Mouse (Mus musculus): ENCODE data around the gene Mtch1.
"Not testable (repeated sequence)": the region's sequence is repeated elsewhere in the genome, so short reads cannot be mapped to it uniquely, and the experiment has no call there.

Mtch1 gene

DNA sequence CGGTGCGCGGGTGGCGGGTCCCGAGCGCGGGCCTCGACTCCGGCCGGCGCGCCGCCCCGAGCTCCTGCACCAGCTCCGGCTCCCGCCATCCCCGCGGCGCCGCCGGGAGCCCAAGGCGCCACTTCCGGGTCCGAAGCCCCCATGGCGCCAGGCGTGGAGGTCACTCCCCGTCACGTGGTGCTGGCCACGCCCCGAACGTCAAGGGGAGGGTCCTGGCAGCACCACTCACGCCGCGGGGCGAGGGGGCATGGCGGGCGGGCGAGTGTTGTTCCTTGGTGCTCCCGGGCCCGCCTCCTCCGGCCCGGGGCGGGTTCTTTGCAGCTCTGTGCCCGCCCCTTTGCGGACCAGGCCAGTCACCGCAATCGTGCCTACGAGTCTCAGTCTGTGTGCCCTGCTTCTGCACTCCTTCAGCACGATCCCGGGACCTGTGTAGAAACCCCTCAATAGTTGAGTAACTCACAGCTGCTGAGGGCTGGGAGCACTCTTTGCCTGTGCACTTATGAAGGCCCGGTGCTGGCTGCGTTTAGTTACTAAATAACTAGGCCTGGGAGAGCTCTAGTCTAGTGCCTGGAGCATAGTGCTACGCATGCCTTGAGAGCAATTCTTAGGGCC is at the start of gene Mtch1:
Mtch1 (minus strand) TSS at position 290 of the 612 bp plus-strand sequence.
- DNase-seq (ENCODE audit: low read depth, low spot score) = peak; percentile 98
- Histone ChIP-seq H3K36me3 (ENCODE audit: control insufficient read depth, insufficient read depth, low read length, poor library complexity, severe bottlenecking) (peaks cover 2% of the 10 kb centered on the region), H3K27me3 (ENCODE audit: control insufficient read depth, insufficient read depth, low read length, poor library complexity, severe bottlenecking) (no peaks in the 10 kb centered on the region)

DNA sequence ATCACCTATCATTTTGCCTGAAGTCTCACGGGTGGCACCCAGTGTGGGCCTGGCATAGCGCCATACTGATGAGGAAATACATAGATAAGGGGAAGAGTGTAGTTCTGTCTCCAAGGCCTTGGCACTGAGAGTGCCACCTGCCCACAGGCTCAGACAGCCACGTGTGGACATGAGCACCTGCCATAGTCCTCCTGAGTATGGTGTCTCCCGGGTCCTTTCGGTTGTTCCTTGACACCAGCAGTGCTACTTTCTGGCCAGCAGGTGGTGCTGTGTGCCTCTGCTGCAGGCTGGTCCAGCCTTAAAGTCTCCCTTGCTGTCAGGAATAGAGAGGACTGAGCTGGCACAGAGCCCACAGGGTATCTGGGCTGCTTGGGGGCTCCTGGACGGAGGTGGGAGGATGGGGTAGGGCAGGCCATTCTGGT is 49.1 kb upstream of the Mtch1 start:
- H3K36me3 ChIP-seq (ENCODE audit: control insufficient read depth, insufficient read depth, low read length, poor library complexity, severe bottlenecking) = no peaks in the 10 kb centered on the region

DNA sequence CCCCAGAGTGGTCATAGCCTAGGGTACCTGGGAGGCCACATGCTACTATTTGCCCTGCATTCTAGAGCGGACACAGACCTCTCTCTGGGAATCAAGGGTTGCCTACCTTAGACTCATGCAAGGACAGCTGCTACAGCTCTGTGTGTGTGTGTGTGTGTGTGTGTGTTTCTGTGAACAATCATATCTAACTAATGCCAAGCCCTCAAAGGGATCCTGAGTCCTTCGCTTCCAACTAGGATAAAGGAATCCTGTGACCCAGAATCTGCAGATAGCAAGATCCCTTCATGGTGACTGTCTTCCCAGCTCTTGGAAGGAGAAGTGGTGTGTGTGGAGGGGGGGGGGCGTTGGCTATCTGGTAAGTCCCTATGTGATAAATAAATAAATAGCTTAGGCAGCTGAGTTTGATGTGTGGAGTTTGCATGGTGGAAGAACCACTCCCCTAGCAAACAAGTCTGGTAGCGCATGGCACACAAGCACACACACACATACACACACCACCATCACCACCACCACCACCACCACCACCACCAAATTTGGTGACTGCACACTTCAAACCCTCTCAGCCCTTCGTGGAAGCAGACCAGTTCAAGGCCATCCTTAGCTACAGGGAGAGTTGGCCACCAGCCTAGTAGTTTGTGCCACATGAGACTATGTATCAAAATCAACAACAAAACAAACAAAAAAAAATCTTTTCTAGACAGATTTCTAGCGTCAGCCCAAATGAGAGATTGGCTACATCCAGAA is 48.5 kb upstream of the Mtch1 start:
- no peaks in the 10 kb centered on the region for H3K27me3 ChIP-seq (ENCODE audit: control insufficient read depth, insufficient read depth, low read length, poor library complexity, severe bottlenecking)
- DNase-seq (ENCODE audit: low read depth, low spot score) = peak; percentile 37
- no peaks in the 10 kb centered on the region for H3K36me3 ChIP-seq (ENCODE audit: control insufficient read depth, insufficient read depth, low read length, poor library complexity, severe bottlenecking)

More for the DNA sequence above, 49.1 kb upstream of the Mtch1 start:
- H3K27me3 ChIP-seq (ENCODE audit: control insufficient read depth, insufficient read depth, low read length, poor library complexity, severe bottlenecking) = no peaks in the 10 kb centered on the region
- DNase-seq (ENCODE audit: low read depth, low spot score) = peak; percentile 91

DNA sequence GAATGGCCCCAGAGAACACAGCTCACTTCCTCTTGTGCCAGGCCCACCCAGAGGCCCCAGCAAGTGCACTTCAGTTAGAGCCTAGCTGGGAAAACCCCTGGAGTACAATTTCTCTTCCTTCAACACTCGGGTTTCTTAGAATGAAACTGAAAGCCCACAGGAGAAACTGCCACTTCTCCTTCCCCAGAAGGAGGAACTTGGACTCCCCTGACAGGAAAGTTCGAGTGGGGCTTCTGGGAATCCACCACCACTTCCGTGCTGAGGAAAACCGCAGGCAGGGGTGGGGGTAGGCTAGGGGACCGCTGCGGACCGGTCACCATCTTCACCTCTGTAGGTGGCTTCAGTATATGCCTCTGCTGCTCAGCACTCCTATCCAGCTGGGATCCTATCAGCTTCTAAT is 47.6 kb upstream of the Mtch1 start:
- DNase-seq (ENCODE audit: low read depth, low spot score) = peak; percentile 91
- Histone ChIP-seq H3K27me3 (ENCODE audit: control insufficient read depth, insufficient read depth, low read length, poor library complexity, severe bottlenecking) (no peaks in the 10 kb centered on the region), H3K36me3 (ENCODE audit: control insufficient read depth, insufficient read depth, low read length, poor library complexity, severe bottlenecking) (no peaks in the 10 kb centered on the region)

GRCm38 (mm10) chr17:29394761-29395160 is 47.0 kb upstream of the Mtch1 start:
- H3K27me3 ChIP-seq (ENCODE audit: control insufficient read depth, insufficient read depth, low read length, poor library complexity, severe bottlenecking); H3K36me3 ChIP-seq (ENCODE audit: control insufficient read depth, insufficient read depth, low read length, poor library complexity, severe bottlenecking): not testable (repeated sequence)
- peak; percentile 60 for DNase-seq (ENCODE audit: low read depth, low spot score)

- DNase-seq (ENCODE audit: low read depth, low spot score) = peak; percentile 94
- Histone ChIP-seq H3K27me3 (ENCODE audit: control insufficient read depth, insufficient read depth, low read length, poor library complexity, severe bottlenecking) (no peaks in the 10 kb centered on the region), H3K36me3 (ENCODE audit: control insufficient read depth, insufficient read depth, low read length, poor library complexity, severe bottlenecking) (no peaks in the 10 kb centered on the region)
These were observed 46.5 kb upstream of the Mtch1 start for GRCm38 (mm10) chr17:29394106-29394760.

DNA sequence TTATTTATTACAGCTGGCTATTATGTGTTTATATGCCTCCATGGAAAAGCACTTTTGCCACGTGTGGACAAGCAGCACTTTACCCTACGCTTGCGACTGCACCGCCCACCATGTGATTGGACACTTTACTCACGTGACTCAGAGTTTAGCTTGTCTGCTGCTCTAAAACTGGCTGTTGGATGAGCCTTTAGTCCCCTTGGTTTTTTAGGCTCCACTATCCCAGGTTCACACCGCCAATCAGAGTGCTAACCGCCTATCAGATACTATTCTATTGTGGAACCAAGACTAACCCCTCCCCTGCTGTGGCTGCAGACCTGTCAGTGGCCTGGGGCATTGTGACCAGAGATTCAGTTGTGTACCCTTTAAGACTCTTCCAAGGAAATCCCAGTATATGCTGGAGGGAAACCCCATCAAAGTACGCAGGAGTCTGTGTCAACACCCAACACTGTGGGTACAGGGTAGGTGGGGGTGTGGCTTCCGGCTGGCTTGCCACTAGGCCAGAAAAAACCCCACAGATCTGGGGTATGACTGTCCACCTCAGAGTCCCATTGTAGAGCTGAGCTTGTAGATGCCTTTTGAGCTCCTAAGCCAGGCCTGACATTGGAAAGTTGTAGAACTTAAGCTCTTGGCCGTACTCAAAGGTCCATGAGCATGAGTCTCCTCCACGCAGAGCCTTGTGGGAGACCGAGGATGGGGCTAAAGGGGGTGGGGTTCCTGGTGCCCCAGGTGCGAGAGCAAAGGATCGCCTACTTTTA is 45.8 kb upstream of the Mtch1 start:
- H3K36me3 ChIP-seq (ENCODE audit: control insufficient read depth, insufficient read depth, low read length, poor library complexity, severe bottlenecking) = no peaks in the 10 kb centered on the region
- peak; percentile 83 for DNase-seq (ENCODE audit: low read depth, low spot score)
- no peaks in the 10 kb centered on the region for H3K27me3 ChIP-seq (ENCODE audit: control insufficient read depth, insufficient read depth, low read length, poor library complexity, severe bottlenecking)

- Histone ChIP-seq H3K36me3 (ENCODE audit: control insufficient read depth, insufficient read depth, low read length, poor library complexity, severe bottlenecking) (no peaks in the 10 kb centered on the region), H3K27me3 (ENCODE audit: control insufficient read depth, insufficient read depth, low read length, poor library complexity, severe bottlenecking) (no peaks in the 10 kb centered on the region)
- no peak for DNase-seq (ENCODE audit: low read depth, low spot score)
These were observed 43.5 kb upstream of the Mtch1 start for GRCm38 (mm10) chr17:29391280-29391679.

GRCm38 (mm10) chr17:29388978-29389377 is 41.2 kb upstream of the Mtch1 start:
- DNase-seq (ENCODE audit: low read depth, low spot score) = no peak
- Histone ChIP-seq H3K36me3 (ENCODE audit: control insufficient read depth, insufficient read depth, low read length, poor library complexity, severe bottlenecking) (no peaks in the 10 kb centered on the region), H3K27me3 (ENCODE audit: control insufficient read depth, insufficient read depth, low read length, poor library complexity, severe bottlenecking) (no peaks in the 10 kb centered on the region)

DNA sequence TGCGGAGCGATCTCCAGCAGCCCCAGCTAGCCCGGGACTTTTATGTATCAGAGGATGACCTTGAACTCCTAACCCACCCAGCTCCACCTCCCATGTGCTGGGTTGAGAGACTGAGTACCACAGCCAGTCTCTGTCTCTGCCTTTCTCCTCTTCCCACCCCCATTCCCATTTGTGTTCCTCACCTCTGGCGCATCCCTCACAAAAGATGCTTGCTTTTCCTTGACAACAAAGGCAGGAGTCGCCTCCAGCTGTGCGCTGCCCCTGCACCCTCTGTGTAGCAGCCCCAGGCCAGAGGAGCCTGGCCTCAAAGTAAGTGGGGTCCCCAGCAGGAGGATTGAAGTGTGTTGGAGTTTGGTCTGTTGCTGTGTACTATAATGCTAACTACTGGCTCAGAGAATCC is 38.0 kb upstream of the Mtch1 start:
- no peaks in the 10 kb centered on the region for H3K36me3 ChIP-seq (ENCODE audit: control insufficient read depth, insufficient read depth, low read length, poor library complexity, severe bottlenecking)
- no peak for DNase-seq (ENCODE audit: low read depth, low spot score)
- no peaks in the 10 kb centered on the region for H3K27me3 ChIP-seq (ENCODE audit: control insufficient read depth, insufficient read depth, low read length, poor library complexity, severe bottlenecking)

DNA sequence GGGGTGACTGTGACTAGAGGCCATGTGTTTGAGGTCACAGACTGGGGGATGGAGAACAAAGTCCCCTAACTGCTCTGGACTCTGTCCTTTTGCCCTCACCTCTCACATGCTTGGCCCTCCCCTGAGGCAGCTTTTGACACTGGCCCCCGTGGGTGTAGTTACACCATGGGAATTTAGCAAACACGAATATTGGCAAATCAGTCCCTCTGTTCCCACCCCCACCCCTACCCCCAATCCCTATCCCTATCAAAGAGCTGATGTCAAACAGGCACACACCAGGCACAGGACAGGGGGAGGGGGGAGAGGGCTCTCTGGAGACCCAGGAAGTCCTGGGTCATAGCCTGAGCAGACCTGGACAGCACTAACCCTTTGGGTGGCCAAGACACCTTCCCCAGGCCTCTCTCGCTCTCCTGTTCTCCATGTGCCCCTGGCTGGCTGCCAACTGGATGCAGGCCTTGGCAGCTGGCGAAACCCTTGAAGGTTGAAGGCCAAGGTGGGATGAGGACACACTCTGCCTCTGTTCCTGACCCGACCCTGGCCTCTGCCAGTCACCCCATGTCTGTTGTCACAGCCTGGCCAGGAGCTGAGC is 37.2 kb upstream of the Mtch1 start:
- no peaks in the 10 kb centered on the region for H3K36me3 ChIP-seq (ENCODE audit: control insufficient read depth, insufficient read depth, low read length, poor library complexity, severe bottlenecking)
- no peak for DNase-seq (ENCODE audit: low read depth, low spot score)
- H3K27me3 ChIP-seq (ENCODE audit: control insufficient read depth, insufficient read depth, low read length, poor library complexity, severe bottlenecking) = no peaks in the 10 kb centered on the region

DNA sequence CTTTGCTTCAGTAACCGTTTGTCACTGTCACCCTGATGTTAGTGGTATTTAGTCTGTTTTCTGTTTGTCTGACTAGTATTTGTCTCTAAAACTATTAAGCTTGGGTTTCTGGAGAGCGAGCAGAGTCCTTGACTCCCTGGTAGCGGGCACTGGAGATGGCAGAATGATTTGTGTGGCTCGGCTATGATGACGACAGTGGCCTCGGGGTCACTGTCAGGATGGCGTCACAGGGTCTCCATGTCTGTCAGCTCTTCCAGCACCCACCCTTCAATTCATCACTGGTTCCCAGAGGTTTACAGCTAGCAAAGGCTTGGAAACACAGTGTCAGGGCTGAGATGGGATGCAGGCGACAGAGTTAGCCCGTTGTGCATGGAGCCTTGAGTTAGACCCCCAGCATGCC is 36.2 kb upstream of the Mtch1 start:
- Histone ChIP-seq H3K27me3 (ENCODE audit: control insufficient read depth, insufficient read depth, low read length, poor library complexity, severe bottlenecking) (no peaks in the 10 kb centered on the region), H3K36me3 (ENCODE audit: control insufficient read depth, insufficient read depth, low read length, poor library complexity, severe bottlenecking) (no peaks in the 10 kb centered on the region)
- no peak for DNase-seq (ENCODE audit: low read depth, low spot score)

DNA sequence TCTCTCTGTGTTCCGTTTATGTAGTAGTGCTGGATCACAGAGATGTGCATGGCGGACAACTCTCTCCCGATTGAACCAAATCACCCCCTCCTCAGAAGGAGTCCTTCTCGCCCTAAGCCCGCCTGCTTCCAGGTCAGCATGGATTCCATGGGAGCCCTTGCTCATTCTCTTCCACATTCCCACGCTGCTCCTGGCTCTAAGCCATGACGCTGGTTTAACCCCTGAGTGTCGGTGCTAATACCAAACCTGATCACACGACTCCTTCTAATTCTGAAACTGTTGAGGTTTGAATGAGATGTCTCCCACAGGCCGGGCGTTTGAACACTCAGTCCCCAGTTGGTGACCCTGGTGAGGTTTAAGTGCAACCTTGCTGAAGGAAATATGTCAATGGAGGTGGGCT is 34.7 kb upstream of the Mtch1 start:
- Histone ChIP-seq H3K27me3 (ENCODE audit: control insufficient read depth, insufficient read depth, low read length, poor library complexity, severe bottlenecking) (no peaks in the 10 kb centered on the region), H3K36me3 (ENCODE audit: control insufficient read depth, insufficient read depth, low read length, poor library complexity, severe bottlenecking) (peaks cover 5% of the 10 kb centered on the region; the same call in 1 of the 2 replicates)
- DNase-seq (ENCODE audit: low read depth, low spot score) = no peak

DNA sequence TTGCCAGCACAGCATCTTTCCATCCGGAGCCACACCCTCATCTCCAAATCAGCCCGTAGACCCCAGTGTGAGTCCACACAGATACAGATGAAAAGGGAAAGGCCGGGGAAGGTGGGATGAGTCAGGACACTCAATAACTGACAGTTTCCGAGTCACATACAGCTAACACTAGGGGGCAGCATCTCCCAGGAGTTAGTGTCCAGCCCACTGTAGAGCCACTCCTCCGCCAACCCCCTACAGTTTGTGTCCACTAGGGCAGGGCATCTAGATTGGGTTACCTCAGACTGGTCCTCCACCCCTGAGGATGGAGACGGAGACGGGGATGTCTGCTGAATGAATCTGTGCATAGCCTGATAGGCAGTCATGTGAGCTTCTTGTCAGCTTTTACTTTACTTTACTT is 33.7 kb upstream of the Mtch1 start:
- DNase-seq (ENCODE audit: low read depth, low spot score) = peak; percentile 93
- no peaks in the 10 kb centered on the region for H3K27me3 ChIP-seq (ENCODE audit: control insufficient read depth, insufficient read depth, low read length, poor library complexity, severe bottlenecking)

More for the DNA sequence above, 33.7 kb upstream of the Mtch1 start:
- peaks cover 7% of the 10 kb centered on the region; the same call in 1 of the 2 replicates for H3K36me3 ChIP-seq (ENCODE audit: control insufficient read depth, insufficient read depth, low read length, poor library complexity, severe bottlenecking)

Measured in splenic B cell, adult 2 months (primary cell).